Mouse (Mus musculus) liver, postnatal 0 days (tissue): ENCODE measurements around the gene Fzd9.

ENCODE experiments used
- CTCF ChIP-seq: sonication (generic); IDR thresholded peaks from 2 replicates; pipeline ENCODE4 v1.5.1; 2016; ENCODE audit warnings: antibody characterized with exemption, low read depth
- EP300 ChIP-seq: IDR thresholded peaks from 2 replicates; pipeline ENCODE4 v1.6.1; 2016; ENCODE audit warnings: antibody characterized with exemption, low read depth, mild to moderate bottlenecking

GRCm38 (mm10) chr5:135208197-135208596, 42.8 kb downstream of the Fzd9 start:
- peak; percentile 41 for TF ChIP-seq CTCF
- no peak for TF ChIP-seq EP300
